Mouse (Mus musculus) ovary, postnatal 10 days (tissue): Measurements from ENCODE around the gene Axl.
"Not testable (repeated sequence)": the region's sequence is repeated elsewhere in the genome, so short reads cannot be mapped to it uniquely, and the experiment has no call there.

ENCODE experiments used
- DNase-seq: peaks from one replicate; pipeline ENCODE4 v3.0.0; 2022; ENCODE audit warnings: low spot score

Gene Axl

GRCm38 (mm10) chr7:25793679-25794078 is 5.2 kb upstream of the Axl start:
- DNase-seq = no peak

GRCm38 (mm10) chr7:25792966-25793365 is 4.5 kb upstream of the Axl start:
- not testable (repeated sequence) for DNase-seq

- no peak for DNase-seq
Measured at GRCm38 (mm10) chr7:25790615-25791014, 2.1 kb upstream of the Axl start.

- DNase-seq = no peak
Measured at GRCm38 (mm10) chr7:25789129-25789440, 580 bp upstream of the Axl start.

GRCm38 (mm10) chr7:25787456-25788219 is 867 bp downstream of the Axl start:
- no peak for DNase-seq

GRCm38 (mm10) chr7:25786974-25787373 is 1.5 kb downstream of the Axl start:
- no peak for DNase-seq

- DNase-seq = no peak
Measured at GRCm38 (mm10) chr7:25785752-25786151, 2.8 kb downstream of the Axl start.

- DNase-seq = no peak
Measured at GRCm38 (mm10) chr7:25784808-25785207, 3.7 kb downstream of the Axl start.

- no peak for DNase-seq
Measured at GRCm38 (mm10) chr7:25783746-25784145, 4.8 kb downstream of the Axl start.

GRCm38 (mm10) chr7:25782744-25783143 is 5.8 kb downstream of the Axl start:
- DNase-seq = no peak

GRCm38 (mm10) chr7:25781937-25782610 is 6.4 kb downstream of the Axl start:
- no peak for DNase-seq

GRCm38 (mm10) chr7:25781321-25781936 is 7.1 kb downstream of the Axl start:
- peak; percentile 44 for DNase-seq

- DNase-seq = no peak
Measured at GRCm38 (mm10) chr7:25780753-25781152, 7.8 kb downstream of the Axl start.

- DNase-seq = no peak
Measured at GRCm38 (mm10) chr7:25780021-25780420, 8.5 kb downstream of the Axl start.

GRCm38 (mm10) chr7:25768229-25768628 is 20.3 kb downstream of the Axl start:
- DNase-seq = no peak

GRCm38 (mm10) chr7:25766108-25766507 is 22.4 kb downstream of the Axl start:
- no peak for DNase-seq

GRCm38 (mm10) chr7:25764221-25764620 is 24.3 kb downstream of the Axl start:
- no peak for DNase-seq

- DNase-seq = no peak
Measured at GRCm38 (mm10) chr7:25763678-25764077, 24.8 kb downstream of the Axl start.

GRCm38 (mm10) chr7:25761354-25761753 is 27.2 kb downstream of the Axl start:
- no peak for DNase-seq

- peak; percentile 80 for DNase-seq
Measured at GRCm38 (mm10) chr7:25756011-25756410, 32.5 kb downstream of the Axl start.

- DNase-seq = peak; percentile 34
Measured at GRCm38 (mm10) chr7:25755468-25755833, 33.1 kb downstream of the Axl start.

GRCm38 (mm10) chr7:25754738-25755467 is 33.6 kb downstream of the Axl start, which contains the start of gene Hnrnpul1:
TSS of gene Hnrnpul1 (minus strand) at chr7:25754757.
- DNase-seq = peak; percentile 100

GRCm38 (mm10) chr7:25754439-25754737 is 34.1 kb downstream of the Axl start:
- DNase-seq = no peak
